Mouse (Mus musculus): Measurements from ENCODE around the gene Bmp8a.

The Bmp8a gene

DNA sequence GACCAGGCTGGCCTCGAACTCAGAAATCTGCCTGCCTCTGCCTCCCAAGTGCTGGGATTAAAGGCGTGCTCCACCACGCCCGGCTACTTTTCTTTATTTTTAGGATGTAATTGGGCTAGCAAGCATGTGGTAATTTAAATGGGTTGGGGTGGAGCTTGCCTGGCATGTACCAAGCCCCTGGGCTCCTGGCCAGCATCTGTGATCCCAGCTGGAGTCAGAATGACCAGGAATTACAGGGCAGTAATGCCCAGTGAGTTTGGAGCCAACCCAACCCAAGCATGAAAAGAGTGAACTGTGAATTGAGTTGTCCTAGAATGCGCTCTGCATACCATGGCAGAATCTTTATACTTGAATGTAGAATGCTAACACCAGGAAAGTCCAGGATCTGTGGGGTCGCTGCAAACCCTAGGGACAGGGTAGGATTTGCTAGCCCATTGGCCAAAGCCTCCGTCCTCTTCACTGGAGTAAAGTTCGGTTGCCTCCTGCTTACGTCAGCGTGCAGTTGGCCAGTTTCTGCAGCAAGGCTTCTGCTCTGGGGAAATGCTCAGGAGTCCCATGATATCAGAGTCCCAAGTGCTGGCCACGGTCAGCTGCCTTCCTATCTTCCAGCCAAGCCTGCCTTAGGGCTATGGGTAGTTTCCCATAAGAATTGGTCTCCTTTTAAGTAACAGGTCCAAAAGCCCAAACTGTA, 43.9 kb downstream of the Bmp8a start:
- ChIA-PET POLR2A (interaction anchor here in 3 of 4 experiments (0.7 to 3.0 kb wide), 11 partner anchors 11 to 117 kb away, joined by 3 to 26 read pairs (median 7); partner anchors contain the start of gene Bmp8a (in 2 of the 3)), CTCF (interaction anchor here in 2 of 4 experiments (0.9 to 2.3 kb wide), 6 partner anchors 9 to 639 kb away, joined by 3 to 11 read pairs (median 4); no protein-coding TSS in a partner anchor)

DNA sequence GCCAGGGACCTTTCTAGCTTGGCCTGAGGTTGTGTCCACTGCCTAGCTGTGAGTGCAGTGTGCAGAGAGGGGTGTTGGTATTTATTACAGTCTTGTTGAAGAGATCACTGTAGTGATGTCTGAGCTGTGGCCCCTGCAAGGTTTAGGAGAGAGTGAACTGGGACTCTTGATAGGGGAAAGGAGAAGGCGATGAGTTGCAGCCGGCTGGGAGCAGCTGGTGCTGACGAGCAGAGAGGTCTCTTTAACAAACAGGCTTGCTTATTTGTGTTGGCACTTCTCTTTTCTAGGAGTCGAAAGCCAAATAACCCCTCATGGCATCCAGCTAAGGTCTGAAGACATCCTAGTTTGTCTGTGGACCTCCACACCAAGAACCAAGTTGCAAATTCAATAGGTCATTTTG, 44.8 kb downstream of the Bmp8a start:
- ChIA-PET CTCF (interaction anchor here in 1 of 4 experiments (0.6 kb wide), 1 partner anchor 1781 kb away, joined by 3 read pairs; no protein-coding TSS in a partner anchor), POLR2A (interaction anchor here in 2 of 4 experiments (0.8 to 5.8 kb wide), 4 partner anchors 8 to 44 kb away, joined by 3 to 33 read pairs (median 14); no protein-coding TSS in a partner anchor)

GRCm38 (mm10) chr4:123297195-123297960, 45.7 kb downstream of the Bmp8a start:
- ChIA-PET POLR2A (interaction anchor here in 3 of 4 experiments (0.8 to 5.8 kb wide), 11 partner anchors 9 to 112 kb away, joined by 3 to 33 read pairs (median 4); no protein-coding TSS in a partner anchor), CTCF (interaction anchor here in 1 of 4 experiments (0.8 kb wide), 1 partner anchor 8 kb away, joined by 3 read pairs; no protein-coding TSS in a partner anchor)

- ChIA-PET CTCF (interaction anchor here in 1 of 4 experiments (1.6 kb wide), 1 partner anchor 9 kb away, joined by 4 read pairs; no protein-coding TSS in a partner anchor), POLR2A (interaction anchor here in 3 of 4 experiments (0.5 to 5.8 kb wide), 10 partner anchors 8 to 371 kb away, joined by 3 to 33 read pairs (median 3); no protein-coding TSS in a partner anchor)
Observed at GRCm38 (mm10) chr4:123296148-123296534, 46.9 kb downstream of the Bmp8a start.

- ChIA-PET CTCF (interaction anchor here in 1 of 4 experiments (0.9 to 1.6 kb wide), 2 partner anchors 10 to 11 kb away, joined by 3 to 4 read pairs; no protein-coding TSS in a partner anchor), POLR2A (interaction anchor here in 3 of 4 experiments (0.5 to 5.8 kb wide), 14 partner anchors 8 to 543 kb away, joined by 3 to 33 read pairs (median 3); no protein-coding TSS in a partner anchor)
Observed at GRCm38 (mm10) chr4:123295516-123296147, 47.4 kb downstream of the Bmp8a start.

DNA sequence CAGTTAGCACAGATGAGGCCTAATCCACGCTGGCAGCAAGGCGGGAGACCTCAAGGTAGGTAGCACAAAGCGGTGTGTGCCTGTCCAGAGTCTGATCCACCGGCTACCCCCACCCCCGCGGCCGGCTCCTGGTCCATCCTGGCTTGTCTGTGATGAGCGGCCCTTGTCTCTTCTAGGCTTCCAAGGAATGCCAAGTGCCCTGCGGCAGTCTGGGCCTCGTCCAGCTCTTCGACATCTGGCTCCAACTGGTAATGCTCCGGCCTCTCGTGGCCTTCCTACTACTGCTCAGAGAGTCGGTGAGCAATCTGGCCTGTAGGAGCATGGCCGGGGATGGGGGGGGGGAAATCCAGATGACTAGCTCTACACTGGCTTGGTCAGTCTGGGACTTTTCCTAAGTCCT, 48.0 kb downstream of the Bmp8a start:
- ChIA-PET POLR2A (interaction anchor here in 3 of 4 experiments (0.6 to 5.8 kb wide), 12 partner anchors 9 to 543 kb away, joined by 3 to 33 read pairs (median 4); no protein-coding TSS in a partner anchor), CTCF (interaction anchor here in 2 of 4 experiments (0.6 to 1.6 kb wide), 3 partner anchors 10 to 61 kb away, joined by 3 to 4 read pairs (median 3); no protein-coding TSS in a partner anchor)

DNA sequence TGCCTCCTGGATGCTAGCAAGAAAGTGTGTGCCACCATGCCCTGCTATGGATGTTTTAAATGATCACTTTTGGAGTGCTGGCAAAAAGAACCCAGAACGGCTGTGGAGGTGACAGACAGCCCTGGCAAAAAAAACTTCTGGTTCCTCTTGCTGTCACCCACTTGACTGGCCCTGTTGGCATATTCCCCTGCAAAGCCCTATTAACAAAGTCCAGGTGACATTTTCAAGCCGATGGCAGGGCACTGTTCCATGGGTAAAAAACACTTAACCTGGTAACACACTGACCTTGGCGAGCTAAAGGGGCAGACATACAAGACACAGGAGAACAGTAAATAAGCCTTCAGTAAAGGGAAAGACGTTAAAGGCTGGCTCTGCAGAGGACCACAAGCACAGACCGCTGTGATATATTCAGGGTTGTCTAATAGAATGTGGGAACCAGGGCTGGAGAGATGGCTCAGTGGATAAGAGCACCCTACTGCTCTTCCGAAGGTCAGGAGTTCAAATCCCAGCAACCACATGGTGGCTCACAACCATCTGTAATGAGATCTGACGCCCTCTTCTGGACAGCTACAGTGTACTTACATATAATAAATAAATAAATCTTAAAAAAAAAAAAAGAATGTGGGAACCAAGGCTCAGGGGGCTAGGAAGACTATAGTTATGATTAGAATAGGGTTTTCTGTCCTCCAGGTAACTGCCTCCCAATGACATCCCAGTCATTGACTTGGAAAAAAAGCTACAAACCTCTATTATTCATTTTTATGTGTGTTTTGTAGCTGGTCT, 49.2 kb downstream of the Bmp8a start:
- ChIA-PET CTCF (interaction anchor here in 2 of 4 experiments (0.6 to 0.7 kb wide), 3 partner anchors 9 to 294 kb away, joined by 3 to 4 read pairs (median 3); no protein-coding TSS in a partner anchor), POLR2A (interaction anchor here in 2 of 4 experiments (0.8 to 5.8 kb wide), 12 partner anchors 8 to 428 kb away, joined by 3 to 33 read pairs (median 4); no protein-coding TSS in a partner anchor)

DNA sequence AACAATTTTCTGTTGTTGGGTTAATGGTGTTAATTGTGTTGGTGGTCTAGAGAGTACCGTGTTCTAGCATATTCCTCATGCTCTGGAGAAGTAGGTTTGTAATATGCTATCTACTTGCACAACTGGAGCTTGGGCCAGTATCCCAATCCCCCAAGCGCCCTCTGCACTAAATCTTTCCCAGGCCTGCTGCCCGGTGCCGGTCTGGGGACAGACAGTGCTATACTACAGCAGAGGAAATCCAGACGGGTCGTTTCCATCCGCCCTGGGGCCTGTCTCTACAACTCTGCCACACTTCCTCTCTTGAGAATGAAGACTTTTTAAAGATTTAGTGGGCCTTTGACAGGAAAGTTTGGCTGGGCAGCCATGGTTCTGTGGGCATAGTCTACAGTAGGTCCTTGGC, 50.1 kb downstream of the Bmp8a start:
- POLR2A ChIA-PET, result interaction anchor here in 1 of 4 experiments (1.1 to 5.8 kb wide), 7 partner anchors 8 to 429 kb away, joined by 3 to 33 read pairs (median 4); no protein-coding TSS in a partner anchor
- CTCF ChIA-PET, result interaction anchor here in 2 of 4 experiments (0.5 to 0.7 kb wide), 2 partner anchors 31 to 98 kb away, joined by 3 to 4 read pairs; no protein-coding TSS in a partner anchor

DNA sequence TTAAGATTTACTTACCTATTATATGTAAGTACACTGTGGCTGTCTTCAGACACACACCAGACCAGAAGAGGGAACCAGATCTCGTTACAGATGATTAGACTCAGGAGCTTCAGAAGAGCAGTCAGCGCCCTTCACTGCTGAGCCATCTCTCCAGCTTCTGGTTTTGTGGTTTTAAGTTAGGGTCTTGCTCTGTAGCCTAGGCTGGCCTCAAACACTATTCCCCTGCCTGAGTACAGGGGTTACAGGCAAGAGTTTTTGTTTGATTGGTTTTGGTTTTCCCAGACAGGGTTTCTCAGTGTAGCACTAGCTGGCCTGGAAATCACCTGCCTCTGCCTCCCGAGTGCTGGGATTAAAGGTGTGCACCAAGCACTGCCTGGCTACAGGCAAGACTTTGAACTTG, 50.7 kb downstream of the Bmp8a start:
- ChIA-PET POLR2A (interaction anchor here in 1 of 4 experiments (0.6 to 1.9 kb wide), 3 partner anchors 8 to 165 kb away, joined by 3 to 5 read pairs (median 4); no protein-coding TSS in a partner anchor), CTCF (interaction anchor here in 2 of 4 experiments (0.5 to 0.6 kb wide), 2 partner anchors 15 to 235 kb away, joined by 4 to 11 read pairs; no protein-coding TSS in a partner anchor)

DNA sequence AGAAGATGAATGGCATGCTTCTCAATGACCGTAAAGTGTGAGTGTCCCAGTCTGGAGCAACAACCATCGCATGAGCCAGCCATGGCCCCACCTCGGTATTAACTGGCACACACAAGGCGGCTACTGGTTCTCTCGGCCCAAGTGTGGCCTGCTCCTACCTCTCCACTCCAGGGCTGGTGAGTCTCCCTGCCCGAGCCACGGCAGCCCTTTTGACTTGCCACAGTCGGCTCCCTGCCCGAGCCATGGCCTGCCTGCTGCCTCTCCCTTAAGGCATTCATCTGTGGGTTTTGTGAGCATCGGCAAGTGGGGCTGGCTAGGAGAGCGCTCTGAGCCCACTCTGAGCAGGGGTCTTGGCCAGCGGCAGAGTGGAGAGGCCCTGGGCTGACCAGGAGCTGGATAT, 54.0 kb downstream of the Bmp8a start:
- ChIA-PET CTCF (interaction anchor here in 1 of 4 experiments (0.6 kb wide), 1 partner anchor 261 kb away, joined by 4 read pairs; no protein-coding TSS in a partner anchor), POLR2A (interaction anchor here in 3 of 4 experiments (0.7 to 2.0 kb wide), 4 partner anchors 11 to 149 kb away, joined by 3 to 11 read pairs (median 4); partner anchors contain the start of gene Pabpc4 (in 1 of the 3))

GRCm38 (mm10) chr4:123286790-123287189, 56.3 kb downstream of the Bmp8a start:
- ChIA-PET CTCF (interaction anchor here in 1 of 4 experiments (0.9 kb wide), 1 partner anchor 19 kb away, joined by 3 read pairs; no protein-coding TSS in a partner anchor), POLR2A (interaction anchor here in 3 of 4 experiments (0.5 to 3.2 kb wide), 8 partner anchors 8 to 106 kb away, joined by 3 to 32 read pairs (median 4); no protein-coding TSS in a partner anchor)

DNA sequence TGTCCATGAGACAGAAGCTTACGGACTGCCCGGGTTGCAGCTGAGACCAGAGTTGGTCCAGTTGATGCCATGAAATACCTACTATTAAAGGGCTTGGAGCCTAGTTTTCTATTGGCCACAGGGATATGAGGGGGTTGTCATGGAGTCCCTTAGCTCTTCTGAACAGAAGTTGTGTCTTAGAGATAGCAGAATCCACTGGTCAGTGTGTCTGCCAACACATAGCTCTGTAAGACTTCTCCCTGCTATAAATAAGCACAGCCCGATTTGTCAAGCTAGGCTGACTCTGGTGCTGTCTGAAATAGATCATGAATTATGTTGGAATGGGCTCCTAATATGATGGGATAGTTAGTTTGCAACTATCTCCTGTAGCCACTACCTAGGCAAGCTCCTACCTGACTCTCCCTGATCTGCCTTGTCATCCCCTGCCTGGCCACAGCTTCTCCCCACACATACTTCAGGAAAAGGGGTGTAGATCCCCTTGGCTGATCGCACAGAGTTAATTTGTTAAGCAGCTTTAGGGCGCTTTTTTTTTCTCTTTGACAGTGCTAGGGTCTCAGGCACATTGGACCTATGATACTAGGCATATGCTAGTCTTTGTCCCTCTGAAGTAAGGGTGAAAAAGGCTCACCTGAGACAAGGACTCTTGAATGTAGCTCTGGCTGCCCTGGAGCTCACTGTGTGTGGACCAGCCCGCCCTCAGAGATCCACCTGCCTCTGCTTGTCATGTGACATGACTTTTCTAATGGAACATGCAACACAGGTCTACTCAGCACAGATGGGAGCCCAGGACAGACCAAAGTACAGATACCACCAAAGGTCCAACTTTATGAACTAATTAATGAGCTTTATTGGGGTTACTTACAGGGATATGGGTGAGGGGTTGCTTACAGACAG, 58.1 kb downstream of the Bmp8a start:
- ChIA-PET POLR2A (interaction anchor here (0.5 to 3.3 kb wide), 47 partner anchors 8 to 399 kb away, joined by 3 to 32 read pairs (median 4); partner anchors contain the start of genes Bmp8a (in 1 of the 4), Oxct2a (in 1 of the 4), Ppie (in 1 of the 4) and Trit1 (in 1 of the 4)), CTCF (interaction anchor here in 2 of 4 experiments (0.8 to 1.3 kb wide), 4 partner anchors 10 to 48 kb away, joined by 3 to 5 read pairs (median 3); no protein-coding TSS in a partner anchor)

DNA sequence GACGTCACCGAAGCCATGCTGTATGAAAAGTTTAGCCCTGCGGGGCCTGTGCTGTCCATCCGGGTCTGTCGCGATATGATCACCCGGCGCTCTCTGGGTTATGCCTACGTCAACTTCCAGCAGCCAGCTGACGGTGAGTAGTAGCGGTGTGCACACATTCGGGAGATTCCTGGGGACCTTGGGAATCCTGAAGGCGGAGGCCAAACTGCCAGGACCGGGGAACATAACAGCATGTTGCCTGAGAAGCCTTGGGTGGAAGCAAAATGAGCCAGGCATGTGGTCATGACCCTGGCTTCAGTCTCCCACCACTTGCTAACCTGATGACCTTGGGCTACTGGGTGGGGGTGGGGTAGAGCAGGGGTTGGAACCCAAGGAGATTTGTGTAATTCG, 59.4 kb downstream of the Bmp8a start:
- CTCF ChIA-PET, result interaction anchor here in 1 of 4 experiments (0.8 kb wide), 1 partner anchor 22 kb away, joined by 5 read pairs; no protein-coding TSS in a partner anchor
- POLR2A ChIA-PET, result interaction anchor here in 3 of 4 experiments (0.7 to 3.3 kb wide), 16 partner anchors 8 to 325 kb away, joined by 3 to 32 read pairs (median 4); no protein-coding TSS in a partner anchor

DNA sequence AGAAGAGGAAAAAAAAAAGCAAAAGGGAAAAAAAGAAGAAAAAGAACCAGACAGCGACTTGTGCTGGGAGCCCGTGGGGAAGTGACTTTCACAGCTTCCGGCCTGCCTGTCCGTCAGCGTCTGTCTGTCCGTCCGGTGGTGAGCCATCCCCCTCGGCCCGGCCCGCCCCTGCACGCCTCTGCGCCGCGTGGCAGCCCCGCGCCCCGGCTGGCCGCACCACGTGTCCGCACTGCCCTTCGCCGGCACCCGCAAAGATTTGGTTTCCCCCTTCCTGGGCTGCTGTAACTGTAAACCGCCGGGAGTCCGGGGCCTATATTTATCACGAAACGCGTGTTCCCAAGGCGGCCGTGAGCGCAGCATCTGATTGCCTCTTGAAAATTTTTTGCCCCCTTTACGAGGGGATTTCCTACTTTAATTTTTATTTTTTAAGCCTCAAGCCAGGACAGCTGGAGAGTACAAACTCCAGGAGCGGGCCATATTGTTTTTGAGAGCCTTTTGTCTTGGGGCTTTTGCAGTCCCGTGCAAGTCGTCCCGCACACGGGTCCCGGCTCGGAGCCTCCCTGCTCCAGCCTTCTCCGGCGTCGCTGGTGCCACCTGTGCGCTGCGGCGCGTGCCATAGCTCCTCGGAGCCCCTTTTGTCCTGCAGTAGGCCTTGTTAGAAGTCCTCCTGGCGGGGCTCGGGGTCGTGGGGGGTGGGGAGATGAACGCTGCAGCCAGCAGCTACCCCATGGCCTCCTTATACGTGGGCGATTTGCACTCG, 60.0 kb downstream of the Bmp8a start:
- CTCF ChIA-PET, result interaction anchor here in 1 of 4 experiments (0.6 to 0.7 kb wide), 3 partner anchors 128 to 607 kb away, joined by 4 to 7 read pairs (median 6); no protein-coding TSS in a partner anchor
- POLR2A ChIA-PET, result interaction anchor here (0.6 to 3.3 kb wide), 36 partner anchors 9 to 1557 kb away, joined by 3 to 17 read pairs (median 3); partner anchors contain the start of gene Mycl (in 1 of the 4)

Data from embryonic stem cell, embryonic (primary cell).